16 mouse cellular contexts compared by ENCODE assay signal in genomic region chr11:83867571-83867970, GRCm38 (mm10). TPM values are rescaled to one million over a fixed set of nuclear protein-coding genes. Genes with fewer than 3 reads are reported as not detected.
"Had no signal": no experiment of that assay in that cellular context is flagged by ENCODE, and none has a peak within 500 bp of the region (broad histone marks: within the 10 kb centered on the region; RNA-seq: fewer than 3 reads in every experiment).

No protein-coding gene starts in this region.

- H3K36me3 ChIP-seq: limb, embryonic 10.5 days; neural tube, embryonic 13.5 days had no signal

- H3K4me3 ChIP-seq: left cerebral cortex, adult 2 months; limb, embryonic 10.5 days; myocyte; neural tube, embryonic 13.5 days had no signal

- H3K9me3 ChIP-seq: limb, embryonic 10.5 days; neural tube, embryonic 13.5 days had no signal

- DNase-seq: kidney, adult 11 months; kidney, adult 9 months; kidney, postnatal 14 days; lung, embryonic 14.5 days; lung, postnatal 10 days; lung, postnatal 4 days; right cerebral cortex, adult 18-20 months; right cerebral cortex, postnatal 25 days; thymus, adult 18-20 months; thymus, postnatal 14 days had no signal

- H3K27ac ChIP-seq: left cerebral cortex, adult 2 months; limb, embryonic 10.5 days; neural tube, embryonic 13.5 days had no signal

- H3K4me2 ChIP-seq: liver, embryonic 11.5 days; lung, embryonic 14.5 days; midbrain, embryonic 11.5 days; neural tube, embryonic 13.5 days had no signal

- H3K9ac ChIP-seq: lung, embryonic 14.5 days; neural tube, embryonic 13.5 days had no signal

RNA-seq across cellular contexts. Expression of gene Hnf1b, which starts 17.7 kb away (rescaled TPM):
- polyA plus RNA-seq: limb, embryonic 10.5 days; midbrain, embryonic 11.5 days; myocyte had no signal
